Mouse (Mus musculus): ENCODE measurements at regions not wholly inside any gene's neighbourhood (a gene's known extent, or its start where the extent isn't known, plus 50 kb on each side); places are given as distances from the start of the nearest gene placed in this dataset.
"Not testable (repeated sequence)": the region's sequence is repeated elsewhere in the genome, so short reads cannot be mapped to it uniquely, and the experiment has no call there.

- DNase-seq (ENCODE audit: low spot score) = no peak
These were observed 393.7 kb downstream of the Med10 start for GRCm38 (mm10) chr13:70195854-70196253.

DNA sequence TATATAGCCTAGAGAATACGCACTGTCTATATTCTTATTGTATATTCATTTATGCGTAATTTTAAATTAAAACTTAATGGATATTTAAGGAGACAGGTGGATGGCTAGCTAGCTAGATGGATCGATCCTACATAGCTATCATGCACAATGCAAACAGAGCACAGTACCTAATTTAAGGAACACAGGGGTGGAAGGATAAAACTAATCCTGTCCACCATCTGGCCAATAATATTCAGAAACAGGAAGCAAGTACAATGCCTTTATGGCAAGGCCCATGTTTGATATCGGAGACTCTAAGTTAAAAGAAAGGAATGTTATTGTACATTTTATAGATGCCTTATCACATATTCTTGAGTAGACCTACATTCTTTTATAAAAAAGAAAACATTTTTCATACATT is 396.4 kb downstream of the Med10 start:
- no peak for DNase-seq (ENCODE audit: low spot score)

GRCm38 (mm10) chr13:70199087-70199486 is 396.9 kb downstream of the Med10 start:
- no peak for DNase-seq (ENCODE audit: low spot score)

GRCm38 (mm10) chr13:70205334-70205733 is 403.1 kb downstream of the Med10 start:
- no peak for DNase-seq (ENCODE audit: low spot score)

GRCm38 (mm10) chr13:70210158-70210557 is 408.0 kb downstream of the Med10 start:
- no peak for DNase-seq (ENCODE audit: low spot score)

- DNase-seq (ENCODE audit: low spot score) = no peak
These were observed 410.8 kb downstream of the Med10 start for GRCm38 (mm10) chr13:70213017-70213416.

DNA sequence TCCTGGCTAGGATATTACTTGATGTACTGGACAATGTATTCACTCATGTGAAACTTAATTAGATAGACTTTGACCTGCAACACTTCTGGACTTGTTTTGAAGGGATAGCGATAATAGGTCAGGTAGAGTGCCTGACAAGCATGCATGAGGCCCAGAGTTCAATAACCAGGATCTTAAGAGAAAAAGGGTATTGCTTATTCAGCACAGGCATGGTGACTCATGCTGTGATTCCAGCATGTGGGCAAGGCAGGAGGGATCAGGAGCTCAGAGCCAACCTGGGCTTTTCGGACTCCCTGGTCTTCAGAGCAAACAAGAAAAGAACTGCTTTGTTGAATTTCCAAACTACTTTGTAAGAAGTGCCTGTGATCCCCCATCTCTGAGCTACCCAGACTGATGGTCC is 411.4 kb downstream of the Med10 start:
- no peak for DNase-seq (ENCODE audit: low spot score)

DNA sequence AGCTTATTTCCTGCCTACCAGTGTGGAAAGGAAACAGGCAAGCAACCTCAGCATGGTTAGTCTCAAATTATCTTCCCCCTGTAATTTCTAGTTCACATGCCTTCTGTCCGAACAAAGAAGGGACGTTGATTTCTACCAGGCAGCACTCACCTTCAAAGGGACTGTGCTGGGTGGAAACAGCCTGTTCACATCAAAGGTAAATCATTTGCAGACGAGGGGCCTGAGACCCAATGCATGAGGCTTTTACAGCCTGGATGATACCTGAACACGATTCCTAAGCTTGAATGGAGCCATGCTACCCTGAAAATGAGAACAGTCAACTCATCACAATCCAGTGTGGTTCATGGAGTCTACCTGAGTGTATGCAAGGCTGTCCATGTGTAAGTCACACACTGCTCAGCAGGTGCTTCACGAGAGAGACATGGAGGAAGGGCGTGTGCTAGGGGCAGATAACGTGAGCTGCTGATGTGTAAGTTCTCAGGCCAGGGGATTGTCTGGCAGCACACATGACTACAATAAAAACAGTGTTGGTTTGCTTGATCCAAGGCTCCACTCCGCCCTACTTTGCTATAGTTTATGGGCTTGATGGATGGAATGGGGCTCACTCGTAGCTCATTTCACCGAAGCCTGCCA is 411.9 kb downstream of the Med10 start:
- no peak for DNase-seq (ENCODE audit: low spot score)

DNA sequence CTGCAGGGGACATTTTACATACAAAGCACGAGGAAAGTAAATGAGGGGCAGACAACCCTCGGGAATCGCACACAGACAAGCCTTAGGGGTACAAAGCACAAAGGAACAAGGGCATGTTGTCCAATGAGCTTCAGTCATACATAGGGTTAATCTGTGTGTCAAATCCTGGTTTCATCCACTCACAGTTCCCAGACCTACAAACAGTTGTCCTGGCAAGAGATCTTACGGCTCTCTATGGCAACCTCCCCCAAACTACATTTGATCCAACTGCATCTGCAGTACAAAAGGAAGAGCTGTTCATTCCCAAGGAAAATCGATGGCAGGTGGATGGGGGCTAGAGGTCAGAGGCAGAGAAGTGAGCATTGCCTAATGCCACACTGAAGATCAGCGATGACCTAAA is 413.9 kb downstream of the Med10 start:
- DNase-seq (ENCODE audit: low spot score) = no peak

DNA sequence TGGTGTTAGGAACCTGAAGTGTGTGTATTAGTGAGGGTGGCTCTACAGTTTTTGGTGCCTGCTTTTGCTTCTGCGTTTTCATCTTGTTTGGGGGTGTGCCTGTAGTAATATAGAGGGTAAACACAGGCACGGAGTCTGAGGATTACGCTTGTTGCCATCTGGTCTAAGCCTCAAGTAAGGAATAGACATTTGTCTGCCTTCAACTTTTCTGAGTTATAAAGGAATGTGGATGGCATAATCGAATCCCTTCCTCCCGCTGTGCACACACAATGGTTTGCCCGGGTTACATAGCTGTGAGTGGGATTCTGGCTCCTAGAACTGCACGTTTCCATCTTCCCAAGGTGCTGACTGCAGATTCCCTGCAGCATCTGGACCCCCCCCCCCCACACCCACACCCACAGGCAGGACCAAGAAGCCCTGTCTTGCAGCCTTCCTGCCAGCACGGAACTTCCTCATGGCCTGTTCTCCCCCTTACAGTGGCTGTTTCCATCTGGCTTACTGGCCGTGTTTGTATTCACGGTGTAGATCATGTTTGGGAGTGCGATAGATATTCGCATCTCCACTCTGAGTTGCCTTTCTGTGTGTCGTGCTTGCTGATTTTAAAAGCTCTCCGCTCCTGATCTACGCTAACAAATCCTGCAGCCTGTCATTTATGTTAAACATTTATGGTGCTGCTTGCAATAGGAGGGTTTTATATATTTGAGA is 415.4 kb downstream of the Med10 start:
- no peak for DNase-seq (ENCODE audit: low spot score)

DNA sequence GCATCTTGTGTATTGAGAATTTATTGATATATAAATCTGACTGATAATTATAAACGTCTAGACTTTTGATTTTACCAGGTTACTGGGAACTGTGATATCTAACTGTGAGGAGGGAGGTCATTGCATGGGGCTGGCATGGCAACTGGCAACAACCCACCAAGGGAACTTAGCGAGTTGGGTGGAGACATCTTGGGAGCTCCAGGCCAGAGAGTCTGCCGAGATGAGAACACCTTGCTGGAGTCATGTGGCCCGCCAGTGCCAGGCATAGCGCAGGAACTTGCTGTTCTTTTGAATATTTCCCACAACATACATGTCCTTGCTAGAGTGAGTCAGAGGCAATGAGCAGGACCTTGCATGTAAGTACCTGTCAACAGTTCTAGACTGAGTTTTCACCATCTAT is 413.9 kb downstream of the Ice1 start:
- DNase-seq (ENCODE audit: low spot score) = no peak

- DNase-seq (ENCODE audit: low spot score) = no peak
These were observed 410.3 kb downstream of the Ice1 start for GRCm38 (mm10) chr13:70227167-70227566.

DNA sequence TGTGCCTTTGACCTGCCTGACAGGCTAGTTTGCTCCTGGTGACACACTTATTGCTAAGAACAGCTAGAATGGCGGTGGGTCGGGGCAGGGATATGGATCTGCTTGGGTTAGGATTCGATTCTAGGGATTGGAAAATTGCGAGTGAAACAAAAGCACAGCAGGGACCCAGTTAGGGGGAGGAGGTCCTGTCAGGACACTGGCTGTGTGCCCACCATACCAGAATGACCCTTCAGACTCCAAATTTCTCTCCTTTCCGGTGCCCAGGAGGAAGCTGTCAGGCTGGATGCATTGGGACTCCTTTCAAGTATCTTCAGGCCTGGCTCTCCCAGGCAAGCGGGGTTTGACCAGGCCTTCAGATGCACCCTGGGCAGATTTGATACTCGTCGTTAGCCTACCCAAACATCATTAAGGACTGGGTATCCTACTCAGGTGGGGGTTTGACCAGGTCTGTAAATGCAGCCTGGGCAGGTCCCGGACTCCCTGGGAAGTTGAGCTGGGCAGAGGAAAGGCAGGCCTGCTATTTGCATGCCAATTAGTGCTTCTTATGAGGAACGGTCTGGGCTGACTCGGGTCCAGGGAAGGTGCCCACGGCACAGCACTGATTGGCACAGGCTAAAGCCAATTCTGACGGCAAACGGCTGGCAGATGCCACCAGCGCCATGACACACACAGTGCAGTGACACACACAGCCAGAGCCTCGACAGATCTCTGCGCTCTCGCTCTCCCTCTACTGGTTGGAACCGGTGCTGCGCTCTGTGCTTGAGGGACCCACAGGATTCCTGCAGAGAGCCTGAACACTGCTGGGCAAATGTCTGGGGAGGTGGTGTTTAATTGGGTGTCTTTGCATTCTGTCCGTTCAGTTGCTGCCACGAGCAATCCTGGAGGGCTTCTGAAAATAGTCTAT is 403.3 kb downstream of the Ice1 start:
- DNase-seq (ENCODE audit: low spot score) = peak; percentile 69

- DNase-seq (ENCODE audit: low spot score) = no peak
These were observed 393.8 kb downstream of the Ice1 start for GRCm38 (mm10) chr13:70243598-70244157.

- DNase-seq (ENCODE audit: low spot score) = no peak
These were observed 377.4 kb downstream of the Ice1 start for GRCm38 (mm10) chr13:70260003-70260496.

DNA sequence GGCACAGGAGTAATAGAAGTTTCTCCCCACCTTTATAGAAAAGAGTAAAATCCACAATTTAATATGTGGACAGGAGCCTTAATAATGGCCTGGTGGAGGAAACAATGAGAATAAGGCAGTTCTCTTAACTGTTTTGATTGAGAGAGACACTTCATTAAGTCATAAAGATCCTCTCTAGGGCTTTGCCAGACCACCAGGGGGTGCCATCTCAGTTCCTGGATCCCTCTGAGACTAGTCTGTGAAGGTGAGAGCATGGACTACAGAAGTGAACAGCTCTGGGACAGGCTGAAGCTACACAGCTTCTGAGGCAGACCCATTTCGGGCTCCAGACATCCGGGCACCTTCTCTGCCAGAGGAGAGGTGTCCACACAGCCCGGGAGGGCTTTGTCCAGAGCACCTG is 373.8 kb downstream of the Ice1 start:
- no peak for DNase-seq (ENCODE audit: low spot score)

- not testable (repeated sequence) for DNase-seq (ENCODE audit: low spot score)
These were observed 360.5 kb downstream of the Ice1 start for GRCm38 (mm10) chr13:70276884-70277378.

DNA sequence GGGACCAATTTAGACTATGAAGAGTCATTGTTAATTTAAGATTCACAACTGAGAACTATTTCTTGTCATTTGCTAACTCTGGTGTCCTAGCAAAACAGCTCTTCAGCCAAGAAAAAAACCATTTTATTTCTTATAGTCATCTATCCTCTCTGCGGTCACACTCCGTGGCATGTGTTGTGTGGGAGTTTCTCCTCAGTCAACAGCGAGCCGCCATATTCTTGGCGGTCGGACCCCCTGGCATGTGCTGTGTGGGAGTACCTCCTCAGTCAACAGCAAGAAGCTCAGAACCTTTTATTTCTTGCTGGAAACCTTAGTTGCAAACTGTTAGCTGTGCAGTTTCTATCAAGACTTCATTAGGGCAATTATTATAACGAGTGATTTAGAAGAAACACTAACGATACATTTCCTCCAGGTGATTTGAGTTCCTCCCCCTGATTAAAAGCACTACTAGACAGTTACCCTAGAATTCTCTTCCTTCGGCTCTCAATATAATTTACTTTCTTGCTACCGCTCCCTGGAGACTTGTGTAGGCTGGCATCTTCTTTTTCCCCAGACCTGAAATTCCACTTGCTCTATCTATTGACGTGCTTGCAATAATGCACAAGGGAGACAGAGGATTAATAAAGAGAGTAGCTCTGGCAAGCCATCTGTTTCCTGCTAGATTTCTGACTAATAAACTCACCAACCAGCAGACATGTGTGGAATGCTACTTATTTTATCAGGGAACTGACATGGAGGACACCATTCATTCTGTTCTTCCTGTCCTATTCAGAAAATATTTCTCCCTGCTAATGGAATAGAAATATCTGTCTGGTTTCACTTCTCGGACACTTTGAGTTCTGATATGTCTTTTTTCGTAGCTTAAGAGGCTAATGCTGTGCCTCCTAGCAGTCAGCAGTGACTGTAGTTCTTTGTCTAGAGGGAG is 359.5 kb downstream of the Ice1 start:
- no peak for DNase-seq (ENCODE audit: low spot score)

DNA sequence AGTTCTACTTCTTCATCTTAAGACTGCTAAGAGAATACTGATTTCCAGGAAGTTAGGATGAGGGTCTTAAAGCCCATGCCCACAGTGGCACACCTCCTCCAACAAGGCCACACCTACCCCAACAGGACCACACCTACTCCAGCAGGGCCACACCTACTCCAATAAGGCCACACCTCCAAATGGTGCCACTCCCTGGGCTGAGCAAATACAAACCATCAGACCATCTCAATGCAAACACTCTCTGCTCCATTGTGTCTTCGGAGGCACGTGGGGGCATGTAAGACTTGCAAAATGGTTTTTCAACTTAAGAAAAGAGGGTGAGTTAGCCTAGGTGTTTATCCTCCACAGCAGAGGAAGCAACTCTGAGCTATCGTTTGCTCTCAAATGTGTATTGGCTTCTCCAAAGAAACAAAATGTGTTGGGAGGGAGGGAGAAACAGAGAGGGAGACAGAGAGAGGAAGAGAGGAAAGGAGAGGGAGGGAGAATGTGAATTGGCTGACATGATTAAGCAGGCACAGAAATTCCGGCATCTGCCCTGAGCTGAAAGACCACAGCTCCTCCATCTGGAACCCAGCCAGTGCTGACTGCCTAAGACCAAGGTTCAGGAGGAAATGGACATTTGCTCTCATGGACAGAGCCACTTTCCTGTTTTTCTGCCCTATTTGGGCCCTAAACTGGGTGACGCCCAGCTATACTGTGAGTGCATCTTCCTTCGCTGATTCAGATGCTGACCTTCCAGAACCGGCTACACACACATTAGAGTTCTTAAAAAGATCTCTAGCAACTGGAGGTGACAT is 356.2 kb downstream of the Ice1 start:
- DNase-seq (ENCODE audit: low spot score) = no peak

- DNase-seq (ENCODE audit: low spot score) = no peak
These were observed 354.7 kb downstream of the Ice1 start for GRCm38 (mm10) chr13:70282731-70283130.

All from urinary bladder, postnatal 14 days (tissue).